Mouse (Mus musculus): ENCODE measurements at regions not wholly inside any gene's neighbourhood (a gene's known extent, or its start where the extent isn't known, plus 50 kb on each side); places are given as distances from the start of the nearest gene placed in this dataset.

DNA sequence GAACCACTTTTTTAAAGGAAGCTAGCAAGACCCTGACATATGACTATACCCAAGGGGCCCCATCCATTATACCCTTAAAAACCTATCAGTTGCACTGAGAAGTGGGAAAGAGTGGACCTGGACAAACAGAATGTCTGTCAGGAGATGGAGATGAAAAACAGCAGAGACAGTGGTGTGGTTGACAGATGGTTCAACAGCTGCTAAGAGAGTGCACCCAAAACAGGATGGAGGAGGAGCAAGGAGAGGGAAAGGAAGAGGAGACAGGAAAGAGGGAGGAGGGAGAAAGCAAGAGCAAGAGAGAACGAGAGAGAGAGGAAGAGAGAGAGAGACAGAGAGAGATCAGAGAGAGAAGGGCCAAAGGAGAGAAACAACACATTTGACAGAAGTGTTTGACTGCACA, 292.8 kb upstream of the Zmiz1 start:
- Histone ChIP-seq H3K27me3 (ENCODE audit: insufficient read depth, low read length) (no peaks in the 10 kb centered on the region), H3K27ac (ENCODE audit: low read depth, low read length) (no peak overlapping the region), H3K9me3 (ENCODE audit: low read length) (no peaks in the 10 kb centered on the region), H3K4me2 (ENCODE audit: low read depth, low read length, poor library complexity, severe bottlenecking) (no peak overlapping the region), H3K36me3 (ENCODE audit: insufficient read depth, low read length) (no peaks in the 10 kb centered on the region), H3K9ac (replicated peaks; ENCODE audit: low read length, poor library complexity, severe bottlenecking) (no peak overlapping the region), H3K4me3 (ENCODE audit: low read depth, low read length) (no peak overlapping the region), H3K4me1 (ENCODE audit: insufficient read depth, low read length) (no peaks in the 10 kb centered on the region)
- ATAC-seq (ENCODE audit: low FRiP score) (no peak), DNase-seq (ENCODE audit: low spot score) (no peak)
- no peak for TF ChIP-seq CTCF (IDR thresholded peaks at IDR 0.05)
- whole genome bisulfite sequencing, result 23% methylated on average over 1 of the region's 1 CpGs

DNA sequence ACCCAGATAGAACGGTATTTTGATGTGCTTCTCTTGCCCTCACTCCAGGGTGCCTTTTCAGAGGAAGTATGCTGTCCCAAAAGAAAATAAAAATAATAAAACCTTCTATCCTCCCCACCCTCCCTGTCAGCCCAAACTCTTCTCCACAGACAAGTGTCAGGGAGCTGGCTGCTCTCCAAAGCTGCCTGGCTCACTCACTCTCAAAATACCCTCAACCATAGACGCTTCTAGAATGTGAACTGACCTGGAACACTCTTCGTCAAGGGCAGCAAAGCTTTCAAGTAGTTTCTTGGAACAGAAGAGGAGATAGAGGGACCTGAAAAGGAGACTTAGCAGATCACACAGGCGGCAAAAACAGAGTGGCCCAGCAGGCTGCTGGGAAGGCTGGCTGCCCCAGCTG, 291.4 kb upstream of the Zmiz1 start:
- WGBS, result 45% methylated on average over 4 of the region's 4 CpGs

DNA sequence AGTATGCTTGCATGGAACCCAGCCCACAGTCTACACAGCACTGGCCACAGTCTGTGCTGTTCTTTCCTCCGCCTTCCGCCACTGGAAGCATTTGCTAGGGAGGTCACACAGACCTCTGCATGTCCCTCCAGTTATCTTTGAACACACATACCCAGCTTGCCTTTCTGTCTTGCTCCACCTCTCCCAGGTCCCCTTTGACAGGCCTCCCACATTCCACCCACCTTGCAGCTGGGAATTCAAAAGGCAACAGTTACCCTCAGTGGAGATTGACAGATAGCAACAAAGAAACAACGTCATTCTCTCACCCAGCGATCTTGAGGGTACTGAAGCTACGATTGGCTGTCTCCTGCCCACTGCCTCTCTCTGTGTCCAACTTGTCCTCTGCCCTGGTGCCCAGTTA, 290.7 kb upstream of the Zmiz1 start:
- 65% methylated on average over 5 of the region's 5 CpGs for WGBS
- DNase-seq (ENCODE audit: low spot score), result no peak
- no peak overlapping the region for H3K27ac ChIP-seq (ENCODE audit: low read depth, low read length)
- H3K9me3 ChIP-seq (ENCODE audit: low read length), result no peaks in the 10 kb centered on the region
- no peak for ATAC-seq (ENCODE audit: low FRiP score)
- no peaks in the 10 kb centered on the region for H3K36me3 ChIP-seq (ENCODE audit: insufficient read depth, low read length)
- no peak for TF ChIP-seq CTCF (IDR thresholded peaks at IDR 0.05)
- no peak overlapping the region for H3K9ac ChIP-seq (replicated peaks; ENCODE audit: low read length, poor library complexity, severe bottlenecking)
- no peak overlapping the region for H3K4me3 ChIP-seq (ENCODE audit: low read depth, low read length)
- H3K4me2 ChIP-seq (ENCODE audit: low read depth, low read length, poor library complexity, severe bottlenecking), result no peak overlapping the region
- H3K27me3 ChIP-seq (ENCODE audit: insufficient read depth, low read length), result no peaks in the 10 kb centered on the region
- H3K4me1 ChIP-seq (ENCODE audit: insufficient read depth, low read length), result no peaks in the 10 kb centered on the region

More for the DNA sequence above, 291.4 kb upstream of the Zmiz1 start:
- Histone ChIP-seq H3K4me1 (ENCODE audit: insufficient read depth, low read length) (no peaks in the 10 kb centered on the region), H3K36me3 (ENCODE audit: insufficient read depth, low read length) (no peaks in the 10 kb centered on the region), H3K4me2 (ENCODE audit: low read depth, low read length, poor library complexity, severe bottlenecking) (no peak overlapping the region), H3K27me3 (ENCODE audit: insufficient read depth, low read length) (no peaks in the 10 kb centered on the region), H3K9me3 (ENCODE audit: low read length) (no peaks in the 10 kb centered on the region), H3K27ac (ENCODE audit: low read depth, low read length) (no peak overlapping the region), H3K4me3 (ENCODE audit: low read depth, low read length) (no peak overlapping the region), H3K9ac (replicated peaks; ENCODE audit: low read length, poor library complexity, severe bottlenecking) (no peak overlapping the region)
- peak; percentile 43 for DNase-seq (ENCODE audit: low spot score)
- no peak for TF ChIP-seq CTCF (IDR thresholded peaks at IDR 0.05)
- no peak for ATAC-seq (ENCODE audit: low FRiP score)

DNA sequence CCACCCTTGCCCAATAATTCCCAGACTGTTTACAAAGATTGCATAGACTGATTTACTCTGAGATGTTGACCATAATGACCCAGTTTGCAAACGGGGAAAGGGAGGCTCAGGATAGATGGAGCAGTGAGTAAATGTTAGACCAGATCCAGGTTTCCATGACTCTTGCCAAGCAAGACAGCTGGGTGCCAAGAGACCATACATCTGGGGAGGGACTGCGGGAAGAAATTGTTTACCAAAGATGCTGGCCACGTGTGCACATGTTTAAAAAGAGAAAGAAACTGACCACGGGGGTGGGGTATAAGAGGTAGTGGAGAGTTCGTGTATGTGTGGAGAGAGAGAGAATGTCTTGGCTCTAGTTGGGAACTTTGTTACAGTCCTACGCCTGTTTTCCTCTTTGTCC, 285.7 kb upstream of the Zmiz1 start:
- no peak overlapping the region for H3K27ac ChIP-seq (ENCODE audit: low read depth, low read length)
- ATAC-seq (ENCODE audit: low FRiP score) (no peak), DNase-seq (ENCODE audit: low spot score) (no peak)
- no peaks in the 10 kb centered on the region for H3K4me1 ChIP-seq (ENCODE audit: insufficient read depth, low read length)
- 78% methylated on average over 6 of the region's 6 CpGs for whole genome bisulfite sequencing
- H3K27me3 ChIP-seq (ENCODE audit: insufficient read depth, low read length), result no peaks in the 10 kb centered on the region
- H3K4me2 ChIP-seq (ENCODE audit: low read depth, low read length, poor library complexity, severe bottlenecking), result no peak overlapping the region
- no peak overlapping the region for H3K9ac ChIP-seq (replicated peaks; ENCODE audit: low read length, poor library complexity, severe bottlenecking)
- H3K4me3 ChIP-seq (ENCODE audit: low read depth, low read length), result no peak overlapping the region
- no peak for TF ChIP-seq CTCF (IDR thresholded peaks at IDR 0.05)
- H3K9me3 ChIP-seq (ENCODE audit: low read length), result no peaks in the 10 kb centered on the region
- H3K36me3 ChIP-seq (ENCODE audit: insufficient read depth, low read length), result no peaks in the 10 kb centered on the region

DNA sequence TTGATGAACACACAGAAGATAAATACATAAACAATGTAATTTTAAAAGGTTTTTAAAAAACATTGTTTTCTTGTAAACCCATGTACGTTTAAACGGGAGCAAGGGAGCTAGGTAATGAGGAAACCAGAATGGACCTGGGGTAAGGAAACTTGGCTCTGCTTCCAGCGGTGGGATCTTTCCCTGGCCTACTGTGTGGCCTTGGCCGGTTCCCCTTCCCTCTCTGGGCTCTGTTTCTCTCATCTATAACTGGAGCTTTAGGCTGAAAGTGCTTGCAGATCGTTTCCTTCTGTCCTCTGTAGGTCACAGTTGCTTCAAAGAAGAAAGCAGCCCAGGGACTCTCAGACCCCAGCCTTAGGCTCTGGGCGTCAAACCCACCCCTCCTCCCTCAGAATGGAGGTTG, 285.1 kb upstream of the Zmiz1 start:
- H3K36me3 ChIP-seq (ENCODE audit: insufficient read depth, low read length), result no peaks in the 10 kb centered on the region
- no peaks in the 10 kb centered on the region for H3K4me1 ChIP-seq (ENCODE audit: insufficient read depth, low read length)
- 79% methylated on average over 6 of the region's 6 CpGs for WGBS
- no peak overlapping the region for H3K4me2 ChIP-seq (ENCODE audit: low read depth, low read length, poor library complexity, severe bottlenecking)
- no peaks in the 10 kb centered on the region for H3K9me3 ChIP-seq (ENCODE audit: low read length)
- H3K27ac ChIP-seq (ENCODE audit: low read depth, low read length), result no peak overlapping the region
- no peaks in the 10 kb centered on the region for H3K27me3 ChIP-seq (ENCODE audit: insufficient read depth, low read length)
- ATAC-seq (ENCODE audit: low FRiP score) (no peak), DNase-seq (ENCODE audit: low spot score) (no peak)
- H3K9ac ChIP-seq (replicated peaks; ENCODE audit: low read length, poor library complexity, severe bottlenecking), result no peak overlapping the region
- no peak for TF ChIP-seq CTCF (IDR thresholded peaks at IDR 0.05)
- H3K4me3 ChIP-seq (ENCODE audit: low read depth, low read length), result no peak overlapping the region

DNA sequence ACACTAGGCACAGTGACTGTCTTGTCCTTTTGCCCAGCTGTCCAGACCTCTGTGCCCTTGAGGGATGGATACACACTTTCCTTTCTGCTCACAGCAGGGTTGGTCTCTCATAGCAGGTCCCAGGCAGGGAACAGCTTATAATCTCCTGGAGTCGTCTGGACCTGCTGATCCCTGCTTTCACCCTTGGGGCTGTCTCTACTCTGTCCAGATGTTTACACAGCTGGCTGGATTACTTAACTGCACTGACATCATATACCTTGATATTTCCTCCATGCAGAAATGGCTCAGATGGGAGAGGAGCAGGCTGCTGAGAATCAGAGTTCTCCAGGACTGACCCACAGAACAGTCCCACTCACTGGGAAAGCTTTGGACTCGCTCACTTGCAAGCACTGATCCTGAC, 284.6 kb upstream of the Zmiz1 start:
- no peak overlapping the region for H3K27ac ChIP-seq (ENCODE audit: low read depth, low read length)
- H3K36me3 ChIP-seq (ENCODE audit: insufficient read depth, low read length), result no peaks in the 10 kb centered on the region
- ATAC-seq (ENCODE audit: low FRiP score), result no peak
- no peak overlapping the region for H3K9ac ChIP-seq (replicated peaks; ENCODE audit: low read length, poor library complexity, severe bottlenecking)
- H3K9me3 ChIP-seq (ENCODE audit: low read length), result no peaks in the 10 kb centered on the region
- H3K4me1 ChIP-seq (ENCODE audit: insufficient read depth, low read length), result no peaks in the 10 kb centered on the region
- no peak overlapping the region for H3K4me2 ChIP-seq (ENCODE audit: low read depth, low read length, poor library complexity, severe bottlenecking)
- no peaks in the 10 kb centered on the region for H3K27me3 ChIP-seq (ENCODE audit: insufficient read depth, low read length)
- TF ChIP-seq CTCF (IDR thresholded peaks at IDR 0.05), result no peak
- 64% methylated on average over 2 of the region's 2 CpGs for WGBS
- DNase-seq (ENCODE audit: low spot score), result no peak
- no peak overlapping the region for H3K4me3 ChIP-seq (ENCODE audit: low read depth, low read length)

DNA sequence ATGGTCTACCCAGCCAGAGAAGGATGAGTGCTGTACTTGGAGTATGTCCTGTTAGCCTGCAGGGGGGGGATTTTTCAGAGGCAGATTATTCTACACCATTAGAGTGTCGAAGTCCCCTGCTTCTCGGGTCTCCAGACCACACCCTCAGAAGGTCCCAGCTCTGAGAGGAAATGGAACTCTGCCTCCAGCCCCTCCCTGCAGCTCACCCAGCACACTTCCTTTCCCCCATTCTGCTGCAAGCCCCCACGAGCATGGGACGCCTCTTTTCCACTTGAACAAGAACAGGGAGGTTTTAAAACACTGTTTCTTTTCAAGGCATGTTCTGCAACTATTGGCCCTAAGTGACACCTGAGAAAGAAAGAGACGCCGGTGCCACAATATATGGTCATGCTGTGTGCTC, 282.8 kb upstream of the Zmiz1 start:
- 73% methylated on average over 6 of the region's 6 CpGs for WGBS
- H3K9ac ChIP-seq (replicated peaks; ENCODE audit: low read length, poor library complexity, severe bottlenecking), result no peak overlapping the region
- no peak overlapping the region for H3K27ac ChIP-seq (ENCODE audit: low read depth, low read length)
- DNase-seq (ENCODE audit: low spot score) (no peak), ATAC-seq (ENCODE audit: low FRiP score) (no peak)
- H3K27me3 ChIP-seq (ENCODE audit: insufficient read depth, low read length), result no peaks in the 10 kb centered on the region
- TF ChIP-seq CTCF (IDR thresholded peaks at IDR 0.05), result no peak
- H3K9me3 ChIP-seq (ENCODE audit: low read length), result no peaks in the 10 kb centered on the region
- no peak overlapping the region for H3K4me2 ChIP-seq (ENCODE audit: low read depth, low read length, poor library complexity, severe bottlenecking)
- H3K4me1 ChIP-seq (ENCODE audit: insufficient read depth, low read length), result no peaks in the 10 kb centered on the region
- no peak overlapping the region for H3K4me3 ChIP-seq (ENCODE audit: low read depth, low read length)
- no peaks in the 10 kb centered on the region for H3K36me3 ChIP-seq (ENCODE audit: insufficient read depth, low read length)

All from midbrain, postnatal 0 days (tissue).